Mouse (Mus musculus): ENCODE data around the gene Pi4ka. TPM values are rescaled to one million over a fixed set of nuclear protein-coding genes. Genes with fewer than 3 reads are reported as not detected.

Pi4ka gene
- total RNA-seq, 2 experiments from 2014 or later = 27.9 to 31.4 TPM

DNA sequence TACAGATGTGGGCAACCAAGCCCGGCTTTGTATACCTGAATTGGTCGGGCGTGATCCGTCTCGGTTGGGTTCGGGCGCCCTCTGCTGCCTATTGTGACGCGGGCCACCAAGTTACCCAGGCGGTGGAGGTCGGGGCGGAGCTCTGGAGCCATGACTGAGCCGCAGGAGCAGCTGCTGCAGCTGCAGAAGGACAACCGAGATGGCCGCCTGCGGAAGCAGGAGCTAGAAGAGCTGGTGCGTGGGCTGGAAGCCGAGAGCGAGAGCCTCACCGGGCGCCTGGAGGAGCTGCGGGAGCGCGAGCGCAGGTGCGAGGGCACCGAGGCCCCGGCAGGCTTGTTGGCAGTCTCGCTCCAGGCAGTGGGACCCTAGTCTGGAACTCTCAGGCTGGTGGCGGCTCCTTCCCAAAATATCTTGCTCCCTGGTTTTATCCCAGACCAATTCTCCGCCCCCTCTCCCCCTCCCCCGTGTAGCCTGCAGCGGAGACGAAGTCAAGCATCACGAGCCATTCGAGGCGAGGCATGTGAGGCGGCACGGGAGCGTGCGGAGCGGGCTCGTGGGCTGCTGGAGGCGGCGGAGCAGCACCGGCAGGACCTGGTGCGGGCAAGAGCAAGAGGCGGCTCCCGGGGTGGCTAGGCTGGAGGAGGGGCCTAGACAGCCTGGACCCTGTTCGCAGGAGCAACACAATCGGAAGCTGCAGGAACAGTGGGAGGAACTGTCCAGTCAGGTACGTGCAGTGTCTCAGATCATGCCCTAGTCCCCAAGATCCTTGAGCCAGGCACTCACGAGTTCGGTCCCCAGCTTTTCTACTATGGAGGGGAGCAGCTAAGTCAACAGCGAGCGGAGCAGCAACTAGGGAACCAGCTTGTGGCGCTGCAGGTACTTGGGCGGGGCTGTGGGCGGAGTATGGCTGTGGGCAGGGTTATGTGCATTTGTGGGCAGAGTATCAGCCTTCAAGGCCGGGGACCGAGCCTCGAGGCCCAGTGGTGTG, 129.7 kb downstream of the Pi4ka start:
- peak; percentile 84 to 92 for DNase-seq (ENCODE audit: low spot score in 2 of 2)

GRCm38 (mm10) chr16:17275721-17276120, 130.4 kb downstream of the Pi4ka start, which contains the start of gene Tmem191c:
Tmem191c (plus strand) TSS chr16:17276077.
- DNase-seq (ENCODE audit: low spot score in 2 of 2) = no peak

DNA sequence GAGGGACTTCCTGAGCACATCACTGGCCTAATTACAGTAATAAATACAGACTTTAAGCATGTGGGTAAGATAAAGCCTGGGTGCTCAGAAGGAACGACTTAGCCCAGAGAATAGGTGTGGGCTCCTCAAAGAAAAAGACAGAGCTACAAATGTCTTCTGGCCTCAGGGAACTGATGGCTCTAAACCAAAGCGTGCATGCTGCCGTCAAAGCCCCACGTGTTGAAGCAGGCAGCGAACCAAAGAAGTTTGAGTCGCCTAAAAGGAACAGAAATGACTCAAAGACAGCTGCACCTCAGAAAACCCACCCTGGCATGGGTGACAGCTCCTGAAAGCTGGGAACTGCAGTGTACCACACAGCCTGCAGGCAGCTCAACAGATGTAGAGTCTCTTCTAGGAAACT, 134.3 kb downstream of the Pi4ka start:
- DNase-seq (ENCODE audit: low spot score in 2 of 2) = no peak

- DNase-seq (ENCODE audit: low spot score in 2 of 2) = no peak
These were observed 135.0 kb downstream of the Pi4ka start for GRCm38 (mm10) chr16:17271124-17271523.

- no peak for DNase-seq (ENCODE audit: low spot score in 2 of 2)
These were observed 136.2 kb downstream of the Pi4ka start for GRCm38 (mm10) chr16:17269872-17270271.

GRCm38 (mm10) chr16:17267937-17268336, 138.2 kb downstream of the Pi4ka start:
- DNase-seq (ENCODE audit: low spot score in 2 of 2) = no peak

- DNase-seq (ENCODE audit: low spot score in 2 of 2) = no peak
These were observed 140.0 kb downstream of the Pi4ka start for GRCm38 (mm10) chr16:17266113-17266512.

GRCm38 (mm10) chr16:17261341-17261740, 144.8 kb downstream of the Pi4ka start:
- DNase-seq (ENCODE audit: low spot score in 2 of 2) = no peak

GRCm38 (mm10) chr16:17258917-17259316, 147.2 kb downstream of the Pi4ka start:
- DNase-seq (ENCODE audit: low spot score in 2 of 2) = no peak

GRCm38 (mm10) chr16:17257359-17257821, 148.7 kb downstream of the Pi4ka start:
- peak in 1 of 2 experiments; percentile 70 for DNase-seq (ENCODE audit: low spot score in 2 of 2)

GRCm38 (mm10) chr16:17255270-17255669, 150.8 kb downstream of the Pi4ka start:
- no peak for DNase-seq (ENCODE audit: low spot score in 2 of 2)

DNA sequence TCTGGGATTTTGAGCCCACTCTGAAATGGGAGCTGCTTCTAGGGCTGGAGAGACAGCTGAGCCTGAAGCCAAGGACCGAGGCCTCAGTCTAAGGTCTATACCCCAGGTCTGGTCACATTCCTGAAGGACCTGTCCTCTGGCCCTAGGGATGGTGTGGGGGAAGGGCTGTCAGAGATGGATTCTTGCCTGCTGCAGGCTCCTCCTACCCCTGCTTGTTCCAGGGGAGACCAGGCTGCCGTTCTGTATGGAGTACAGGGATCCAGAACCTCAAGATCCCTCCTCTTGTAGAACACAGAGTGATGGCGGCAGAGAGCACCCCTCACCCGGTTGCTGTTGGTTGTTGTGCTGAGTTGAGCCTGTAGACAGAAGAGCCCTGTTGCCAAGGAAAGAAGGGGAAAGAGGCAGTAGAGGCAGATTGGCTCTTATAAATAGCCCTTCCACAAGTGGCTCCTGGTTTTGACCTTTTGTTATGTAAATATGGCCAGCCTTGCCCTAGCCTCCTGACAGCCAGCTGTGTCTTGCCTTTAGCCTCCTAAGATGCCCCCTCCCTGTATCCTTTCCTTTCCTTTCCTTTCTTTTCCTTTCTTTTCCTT, 152.0 kb downstream of the Pi4ka start:
- no peak for DNase-seq (ENCODE audit: low spot score in 2 of 2)

DNA sequence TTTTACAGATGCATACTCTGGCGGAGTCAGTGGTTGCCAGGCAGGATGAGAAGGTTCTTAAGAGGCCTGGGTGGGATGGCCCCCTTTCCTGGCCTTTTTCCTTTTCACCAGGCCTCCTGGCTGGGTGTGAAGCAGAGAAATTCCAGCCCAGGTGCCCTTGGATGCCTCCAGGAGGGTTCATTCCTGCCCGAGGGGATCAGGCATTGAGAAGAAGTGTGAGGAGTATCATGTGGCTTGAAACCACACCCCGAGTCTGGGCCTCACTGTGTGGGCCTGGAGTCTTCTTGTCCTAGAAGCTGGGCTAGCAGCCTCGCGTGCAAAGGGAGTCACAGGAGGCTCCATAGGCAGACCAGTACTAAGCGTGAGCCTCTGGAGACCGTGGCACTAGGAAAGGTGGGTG, 153.3 kb downstream of the Pi4ka start:
- DNase-seq (ENCODE audit: low spot score in 2 of 2) = no peak

GRCm38 (mm10) chr16:17252086-17252726, 153.9 kb downstream of the Pi4ka start:
- DNase-seq (ENCODE audit: low spot score in 2 of 2) = no peak

DNA sequence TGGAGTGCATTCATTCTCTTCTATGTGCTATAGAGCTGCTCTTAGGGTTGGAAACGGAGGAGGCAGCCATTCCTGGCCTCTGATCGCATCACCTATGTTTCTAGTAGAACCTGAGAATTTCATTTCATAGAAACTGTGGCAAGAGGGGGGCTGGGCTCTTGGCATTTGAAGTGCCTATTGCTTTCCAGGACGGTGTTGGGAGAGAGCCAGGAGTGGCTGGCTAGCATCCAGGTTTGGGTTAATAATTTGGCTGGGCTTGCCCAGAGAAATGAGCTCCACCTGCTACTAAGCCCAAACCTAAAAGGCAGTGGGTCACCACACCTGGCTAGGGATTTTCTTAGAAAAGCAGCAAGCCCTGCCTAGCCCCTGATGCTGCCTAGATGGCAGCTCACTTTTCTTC, 154.6 kb downstream of the Pi4ka start:
- peak in 1 of 2 experiments; percentile 41 for DNase-seq (ENCODE audit: low spot score in 2 of 2)

- DNase-seq (ENCODE audit: low spot score in 2 of 2) = no peak
These were observed 157.0 kb downstream of the Pi4ka start for GRCm38 (mm10) chr16:17249135-17249534.

GRCm38 (mm10) chr16:17247727-17248126, 158.4 kb downstream of the Pi4ka start:
- DNase-seq (ENCODE audit: low spot score in 2 of 2) = no peak

DNA sequence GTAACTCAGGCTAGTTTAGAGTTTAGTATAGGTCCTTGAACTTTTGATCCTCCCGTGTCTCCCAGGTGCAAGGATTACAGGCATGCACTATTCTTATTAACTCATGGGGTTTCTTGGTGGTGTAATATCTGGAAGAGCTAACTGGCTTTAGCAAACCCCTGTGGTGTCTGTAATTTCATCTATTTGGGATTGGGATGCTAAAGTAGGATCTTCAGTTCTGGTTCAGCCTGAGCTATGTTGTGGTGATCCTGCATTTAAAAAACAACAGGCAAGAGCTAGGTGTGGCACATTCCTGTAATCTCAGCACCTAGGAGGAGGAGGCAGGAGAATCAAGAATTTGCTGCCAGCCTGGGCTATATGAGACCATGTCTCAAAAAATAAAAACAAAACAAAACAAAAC, 161.1 kb downstream of the Pi4ka start:
- DNase-seq (ENCODE audit: low spot score in 2 of 2) = no peak

GRCm38 (mm10) chr16:17243731-17244130, 162.4 kb downstream of the Pi4ka start:
- DNase-seq (ENCODE audit: low spot score in 2 of 2) = no peak

GRCm38 (mm10) chr16:17239409-17239808, 166.7 kb downstream of the Pi4ka start:
- DNase-seq (ENCODE audit: low spot score in 2 of 2) = no peak

DNA sequence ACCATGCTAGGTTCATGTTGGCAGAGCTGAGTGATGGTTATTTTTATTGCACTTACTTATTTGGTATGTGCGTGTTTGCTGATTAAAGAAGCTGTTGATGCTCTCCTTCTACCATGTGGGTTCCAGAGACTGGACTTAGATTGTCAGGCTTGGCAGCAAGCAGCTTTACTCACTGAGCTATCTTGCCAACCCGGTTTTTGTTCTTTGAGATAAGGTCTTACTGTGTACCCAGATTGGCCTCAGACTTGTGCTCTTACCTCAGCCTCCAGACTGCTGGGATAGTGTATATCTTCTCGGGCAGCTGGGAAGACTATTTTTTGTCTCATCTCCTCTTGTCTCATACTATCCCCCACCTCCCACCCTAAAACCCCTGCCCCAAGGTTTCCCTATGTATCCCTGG, 168.5 kb downstream of the Pi4ka start:
- no peak for DNase-seq (ENCODE audit: low spot score in 2 of 2)

Measured in gastrocnemius, postnatal 4 days (tissue).